Mouse (Mus musculus) liver, embryonic 14.5 days (tissue): Measurements from ENCODE around the gene Col20a1. TPM values are rescaled to one million over a fixed set of nuclear protein-coding genes. Genes with fewer than 3 reads are reported as not detected.

Source experiments
- ATAC-seq: fragments of 200-750 bp; cut with Nextera tagmentation; 2 replicates; pipeline ENCODE4 v1.8.0; 2017; ENCODE audit warnings: moderate number of reproducible peaks, mild to moderate bottlenecking, moderate library complexity; ENCODE audit not compliant: insufficient read depth
- DNase-seq, 3 experiments: peaks; one replicate each; pipeline ENCODE4 v3.0.0-alpha.2; 2012 to 2013; ENCODE audit warnings: low read depth in 3 of 3, low spot score in 3 of 3
- H3K27ac ChIP-seq: fragments of 300-500 bp; sonication (generic); 2 replicates; pipeline ENCODE4 v1.5.1; 2014; ENCODE audit warnings: moderate library complexity, mild to moderate bottlenecking, control low read depth, inconsistent platforms
- H3K27me3 ChIP-seq: fragments of 300-500 bp; sonication (generic); 2 replicates; pipeline ENCODE4 v1.6.1; 2014; ENCODE audit warnings: mild to moderate bottlenecking, low read length, moderate library complexity; ENCODE audit not compliant: control insufficient read depth, insufficient read depth
- H3K36me3 ChIP-seq: fragments of 300-500 bp; sonication (generic); replicated peaks from 2 replicates; pipeline ENCODE4 v1.6.1; 2014; ENCODE audit warnings: low read depth; ENCODE audit not compliant: control insufficient read depth, insufficient read depth
- H3K4me1 ChIP-seq, 2 experiments: fragments of 200-500 bp in 1 of 2; fragments of 300-500 bp in 1 of 2; sonication (generic) in 1 of 2; replicated peaks; 2 replicates each; pipeline ENCODE4 v1.6.1; 2012 to 2014; ENCODE audit warnings: antibody characterized with exemption in 1 of 2, inconsistent platforms in 1 of 2, low read length in 1 of 2; ENCODE audit not compliant: control insufficient read depth in 2 of 2, insufficient read depth in 2 of 2
- H3K4me2 ChIP-seq: fragments of 300-500 bp; sonication (generic); 2 replicates; pipeline ENCODE4 v1.6.1; 2014; ENCODE audit warnings: low read depth, mild to moderate bottlenecking, control low read depth, moderate library complexity
- H3K4me3 ChIP-seq, 2 experiments: fragments of 200-500 bp in 1 of 2; fragments of 300-500 bp in 1 of 2; sonication (generic) in 1 of 2; 2 replicates each; pipeline ENCODE4 v1.5.1; 2012 to 2014; ENCODE audit warnings: low read depth in 2 of 2, low read length in 2 of 2, mild to moderate bottlenecking in 2 of 2, control low read depth in 1 of 2, inconsistent platforms in 1 of 2, moderate library complexity in 1 of 2; ENCODE audit not compliant: insufficient read depth in 1 of 2
- H3K9ac ChIP-seq: fragments of 300-500 bp; sonication (generic); replicated peaks from 2 replicates; pipeline ENCODE4 v1.6.1; 2014; ENCODE audit warnings: mild to moderate bottlenecking, control low read depth, moderate library complexity
- H3K9me3 ChIP-seq: fragments of 300-500 bp; sonication (generic); 2 replicates; pipeline ENCODE4 v1.6.1; 2016; ENCODE audit warnings: low read length, mixed read lengths; ENCODE audit not compliant: control insufficient read depth
- CTCF ChIP-seq: IDR thresholded peaks from 2 replicates; pipeline ENCODE4 v1.5.1; 2016; ENCODE audit warnings: antibody characterized with exemption, low read depth, control low read depth
- EP300 ChIP-seq: IDR thresholded peaks from 2 replicates; pipeline ENCODE4 v1.6.1; 2016; ENCODE audit warnings: antibody characterized with exemption, low read depth
- WGBS: fragments of 180-500 bp; shearing (Covaris S2); extraction: QIAGEN DNeasy Blood & Tissue Kit; methylation state at CpG from one replicate; pipeline ENCODE4 v1.1.7; 2014; ENCODE audit not compliant: insufficient replicate concordance; 5-methylcytosine and 5-hydroxymethylcytosine counted together
- polyA plus RNA-seq, 2 experiments: library from polyadenylated mRNA; depleted of rRNA in 1 of 2; stranded (reverse) in 1 of 2; unstranded in 1 of 2; fragments of >200 nt; fragmentation: Nextera tagmentation in 1 of 2; extraction: Ambion mirVana in 1 of 2; gene quantifications; 2 replicates each; pipeline versions ENCODE4 v1.2.1 to v1.2.3; 2012 to 2014

Col20a1 gene
- polyA plus RNA-seq, 2 experiments: 0.20 TPM; not detected in 1

GRCm38 (mm10) chr2:180987001-180987400 is 666 bp downstream of the Col20a1 start:
- H3K27ac ChIP-seq: no peak overlapping the region
- H3K9ac ChIP-seq: no peak overlapping the region
- H3K27me3 ChIP-seq: no peaks in the 10 kb centered on the region
- DNase-seq: no peak
- H3K4me1 ChIP-seq: no peaks in the 10 kb centered on the region
- TF ChIP-seq CTCF: no peak
- no peak for TF ChIP-seq EP300
- H3K4me3 ChIP-seq: no peak overlapping the region
- no peaks in the 10 kb centered on the region; the same call in 1 of the 2 replicates for H3K36me3 ChIP-seq
- no peak for ATAC-seq
- WGBS: 47% methylated on average over 1 of the region's 1 CpGs
- no peaks in the 10 kb centered on the region for H3K9me3 ChIP-seq
- H3K4me2 ChIP-seq: no peak overlapping the region

GRCm38 (mm10) chr2:180987432-180988030 is 1.2 kb downstream of the Col20a1 start:
- no peak overlapping the region for H3K27ac ChIP-seq
- 80% methylated on average over 5 of the region's 5 CpGs for WGBS

GRCm38 (mm10) chr2:180988347-180988913 is 2.1 kb downstream of the Col20a1 start:
- no peak overlapping the region for H3K4me3 ChIP-seq
- H3K36me3 ChIP-seq: no peaks in the 10 kb centered on the region
- TF ChIP-seq CTCF: no peak
- no peak for TF ChIP-seq EP300
- H3K4me2 ChIP-seq: no peak overlapping the region
- H3K9ac ChIP-seq: no peak overlapping the region
- DNase-seq (no peak), ATAC-seq (no peak)
- H3K27ac ChIP-seq: no peak overlapping the region
- H3K4me1 ChIP-seq: no peaks in the 10 kb centered on the region
- WGBS: 53% methylated on average over 3 of the region's 3 CpGs
- no peaks in the 10 kb centered on the region for H3K27me3 ChIP-seq
- no peaks in the 10 kb centered on the region for H3K9me3 ChIP-seq

More at GRCm38 (mm10) chr2:180987432-180988030, 1.2 kb downstream of the Col20a1 start:
- Histone ChIP-seq H3K4me1 (no peaks in the 10 kb centered on the region), H3K9me3 (no peaks in the 10 kb centered on the region), H3K4me2 (no peak overlapping the region), H3K36me3 (no peaks in the 10 kb centered on the region), H3K9ac (no peak overlapping the region), H3K27me3 (no peaks in the 10 kb centered on the region), H3K4me3 (no peak overlapping the region)
- DNase-seq (no peak), ATAC-seq (no peak)
- no peak for TF ChIP-seq EP300
- no peak for TF ChIP-seq CTCF

DNA sequence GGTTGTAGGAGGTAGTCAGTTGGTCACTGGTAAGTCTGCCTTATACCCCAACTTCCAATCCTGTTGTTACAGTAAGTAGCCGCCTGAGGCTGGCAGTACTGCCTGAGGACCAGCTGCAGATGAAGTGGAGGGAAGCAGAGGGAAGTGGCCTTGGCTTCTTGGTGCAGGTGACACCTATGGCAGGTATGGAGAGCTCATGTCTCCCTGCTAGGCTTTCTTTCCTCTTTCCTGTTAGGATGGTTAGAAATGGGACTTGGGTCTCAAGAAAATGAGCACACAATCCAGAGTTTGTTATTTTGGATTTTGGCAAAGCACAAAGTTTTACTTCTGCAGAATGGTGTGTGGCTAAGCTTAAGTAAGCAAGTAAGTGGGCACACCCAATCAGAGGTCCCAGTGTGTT is 2.6 kb downstream of the Col20a1 start:
- no peak overlapping the region for H3K4me3 ChIP-seq
- no peak overlapping the region for H3K9ac ChIP-seq
- H3K36me3 ChIP-seq: no peaks in the 10 kb centered on the region
- no peaks in the 10 kb centered on the region for H3K4me1 ChIP-seq
- no peaks in the 10 kb centered on the region for H3K9me3 ChIP-seq
- TF ChIP-seq CTCF (no peak), EP300 (no peak)
- H3K4me2 ChIP-seq: no peak overlapping the region
- no peak for DNase-seq
- no peak for ATAC-seq
- no peaks in the 10 kb centered on the region for H3K27me3 ChIP-seq
- WGBS: 54% methylated on average over 1 of the region's 1 CpGs
- H3K27ac ChIP-seq: no peak overlapping the region

DNA sequence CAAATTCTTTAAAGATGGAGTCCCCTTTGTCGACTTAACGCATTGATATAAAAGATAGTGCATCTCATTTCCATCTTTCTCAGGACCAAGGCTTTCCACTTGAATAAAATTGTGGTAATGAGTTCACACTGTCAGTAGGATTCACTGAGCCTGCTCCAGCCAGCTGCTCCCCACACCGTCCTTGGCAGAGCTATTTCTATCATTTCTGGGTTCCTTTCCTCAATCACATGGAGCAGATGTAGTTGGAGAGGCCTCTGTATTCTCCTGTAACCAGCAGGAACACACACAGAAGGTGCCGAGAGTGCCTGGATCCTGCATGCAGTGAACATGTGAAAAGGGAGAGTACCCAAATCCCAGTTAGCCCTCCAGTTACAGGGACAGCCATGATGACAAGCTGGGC is 4.0 kb downstream of the Col20a1 start:
- H3K9ac ChIP-seq: no peak overlapping the region
- H3K9me3 ChIP-seq: no peaks in the 10 kb centered on the region
- no peak for ATAC-seq
- TF ChIP-seq CTCF: no peak
- no peak for TF ChIP-seq EP300
- H3K4me3 ChIP-seq: no peak overlapping the region
- H3K4me1 ChIP-seq: no peaks in the 10 kb centered on the region
- no peak for DNase-seq
- no peak overlapping the region for H3K27ac ChIP-seq
- no peaks in the 10 kb centered on the region for H3K27me3 ChIP-seq
- WGBS: 56% methylated on average over 4 of the region's 4 CpGs
- no peaks in the 10 kb centered on the region for H3K36me3 ChIP-seq
- H3K4me2 ChIP-seq: no peak overlapping the region
